Mouse (Mus musculus): ENCODE results near the gene Ism1. TPM values are rescaled to one million over a fixed set of nuclear protein-coding genes. Genes with fewer than 3 reads are reported as not detected.

Ism1 gene
- 1 to 10 TPM; 4.4 to 6.4 TPM for total RNA-seq (2021)
- long read RNA-seq, experiment 1, transcript Ism1-202 (6 exons, 2,964 nt), result major isoform, 11 of 11 reads
- long read RNA-seq, experiment 1, partial matches to known transcripts, result 0 of 11 reads
- long read RNA-seq, experiment 1, other reads (novel, unspliced or antisense), result 0 of 11 reads
- long read RNA-seq, experiment 2, partial matches to known transcripts, result 0 of 2 reads
- long read RNA-seq, experiment 2, other reads (novel, unspliced or antisense), result 0 of 2 reads

GRCm38 (mm10) chr2:139677809-139678274, at the start of gene Ism1:
Gene Ism1 (plus strand): TSS chr2:139678178.
- peak; percentile 15 to 39 for DNase-seq (ENCODE audit: low spot score in 2 of 2)

- DNase-seq (ENCODE audit: low spot score in 2 of 2), result no peak
Observed at GRCm38 (mm10) chr2:139628731-139629130, 49.2 kb upstream of the Ism1 start.

GRCm38 (mm10) chr2:139629653-139630052, 48.3 kb upstream of the Ism1 start:
- no peak for DNase-seq (ENCODE audit: low spot score in 2 of 2)

GRCm38 (mm10) chr2:139634506-139634905, 43.5 kb upstream of the Ism1 start:
- no peak for DNase-seq (ENCODE audit: low spot score in 2 of 2)

- DNase-seq (ENCODE audit: low spot score in 2 of 2), result no peak
Observed at GRCm38 (mm10) chr2:139637861-139638260, 40.1 kb upstream of the Ism1 start.

GRCm38 (mm10) chr2:139641757-139642385, 36.1 kb upstream of the Ism1 start:
- DNase-seq (ENCODE audit: low spot score in 2 of 2), result no peak

- DNase-seq (ENCODE audit: low spot score in 2 of 2), result peak; percentile 7 to 43
Observed at GRCm38 (mm10) chr2:139649518-139649917, 28.5 kb upstream of the Ism1 start.

- DNase-seq (ENCODE audit: low spot score in 2 of 2), result no peak
Observed at GRCm38 (mm10) chr2:139656750-139657149, 21.2 kb upstream of the Ism1 start.

GRCm38 (mm10) chr2:139671838-139672237, 6.1 kb upstream of the Ism1 start:
- no peak for DNase-seq (ENCODE audit: low spot score in 2 of 2)

- DNase-seq (ENCODE audit: low spot score in 2 of 2), result no peak
Observed at GRCm38 (mm10) chr2:139672371-139672770, 5.6 kb upstream of the Ism1 start.

GRCm38 (mm10) chr2:139677065-139677762, 764 bp upstream of the Ism1 start:
- peak; percentile 86 to 87 for DNase-seq (ENCODE audit: low spot score in 2 of 2)

- DNase-seq (ENCODE audit: low spot score in 2 of 2), result peak; percentile 55 to 65
Observed at GRCm38 (mm10) chr2:139678275-139679140, 530 bp downstream of the Ism1 start.

- no peak for DNase-seq (ENCODE audit: low spot score in 2 of 2)
Observed at GRCm38 (mm10) chr2:139682540-139682939, 4.6 kb downstream of the Ism1 start.

- DNase-seq (ENCODE audit: low spot score in 2 of 2), result no peak
Observed at GRCm38 (mm10) chr2:139689442-139690003, 11.5 kb downstream of the Ism1 start.

- DNase-seq (ENCODE audit: low spot score in 2 of 2), result no peak
Observed at GRCm38 (mm10) chr2:139693521-139693920, 15.5 kb downstream of the Ism1 start.

- DNase-seq (ENCODE audit: low spot score in 2 of 2), result no peak
Observed at GRCm38 (mm10) chr2:139694638-139695037, 16.7 kb downstream of the Ism1 start.

GRCm38 (mm10) chr2:139696578-139696977, 18.6 kb downstream of the Ism1 start:
- DNase-seq (ENCODE audit: low spot score in 2 of 2), result peak; percentile 6 to 12

- no peak for DNase-seq (ENCODE audit: low spot score in 2 of 2)
Observed at GRCm38 (mm10) chr2:139700609-139701008, 22.6 kb downstream of the Ism1 start.

GRCm38 (mm10) chr2:139704951-139705350, 27.0 kb downstream of the Ism1 start:
- no peak for DNase-seq (ENCODE audit: low spot score in 2 of 2)

- no peak for DNase-seq (ENCODE audit: low spot score in 2 of 2)
Observed at GRCm38 (mm10) chr2:139708194-139708899, 30.4 kb downstream of the Ism1 start.
